Mouse (Mus musculus) brain, embryonic 14.5 days (tissue): ENCODE data around the gene Rab27a.

Source experiments
- CTCF ChIP-seq: fragments of 200-500 bp; IDR thresholded peaks from 2 replicates; pipeline ENCODE4 v1.5.1; 2012; ENCODE audit warnings: inconsistent platforms, mild to moderate bottlenecking, moderate library complexity, borderline replicate concordance; ENCODE audit not compliant: insufficient read depth, insufficient read length; ENCODE audit errors: extremely low read depth
- POLR2A ChIP-seq: fragments of 200-500 bp; IDR thresholded peaks from 2 replicates; pipeline ENCODE4 v1.6.1; 2012; ENCODE audit warnings: mild to moderate bottlenecking, inconsistent platforms, borderline replicate concordance; ENCODE audit not compliant: poor library complexity, insufficient read depth, insufficient read length, severe bottlenecking; ENCODE audit errors: extremely low read depth

DNA sequence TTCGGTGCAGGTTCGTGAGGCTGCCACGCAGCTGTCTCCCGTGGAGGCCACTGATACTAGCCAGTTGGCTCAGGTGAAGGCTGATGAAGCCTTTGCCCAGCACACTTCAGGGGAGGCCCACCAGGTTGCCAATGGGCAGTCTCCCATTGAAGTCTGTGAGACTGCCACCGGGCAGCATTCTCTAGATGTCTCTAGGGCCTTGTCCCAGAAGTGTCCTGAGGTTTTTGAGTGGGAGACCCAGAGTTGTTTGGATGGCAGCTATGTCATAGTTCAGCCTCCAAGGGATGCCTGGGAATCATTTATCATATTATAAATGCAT is 59.2 kb downstream of the Rab27a start:
- TF ChIP-seq CTCF: no peak
- TF ChIP-seq POLR2A: no peak
